Mouse (Mus musculus): ENCODE results near the gene Mllt10. TPM values are rescaled to one million over a fixed set of nuclear protein-coding genes. Genes with fewer than 3 reads are reported as not detected.
A peak's percentile ranks its signal among the peaks of the same experiment; 100 is the strongest.

Mllt10 gene
- polyA plus RNA-seq, 1 experiment from 2014 or later, result 50.0 TPM

GRCm38 (mm10) chr2:18056786-18057255 lies 1.8 kb downstream of the Mllt10 start:
- under 1% methylated on average over 48 of the region's 50 CpGs for WGBS
- Histone ChIP-seq H3K9ac (ENCODE audit: low read length) (peak overlapping the region; percentile 91), H3K27ac (ENCODE audit: low read length) (peak overlapping the region; percentile 100), H3K9me3 (replicated peaks; ENCODE audit: control insufficient read depth, low read length) (no peaks in the 10 kb centered on the region), H3K4me1 (ENCODE audit: control insufficient read depth, insufficient read depth, low read length) (peaks cover 5% of the 10 kb centered on the region), H3K4me3 (replicated peaks; ENCODE audit: low read length) (peak overlapping the region; percentile 57), H3K4me2 (ENCODE audit: low read depth, low read length) (peak overlapping the region; percentile 93), H3K36me3 (ENCODE audit: control insufficient read depth, insufficient read depth, low read length) (no peaks in the 10 kb centered on the region), H3K27me3 (ENCODE audit: control insufficient read depth, insufficient read depth, low read length) (no peaks in the 10 kb centered on the region)
- peak; percentile 98 for ATAC-seq (ENCODE audit: insufficient read depth, low FRiP score)

- H3K9me3 ChIP-seq (replicated peaks; ENCODE audit: control insufficient read depth, low read length), result no peaks in the 10 kb centered on the region
- peak overlapping the region; percentile 93 for H3K4me2 ChIP-seq (ENCODE audit: low read depth, low read length)
- peaks cover 5% of the 10 kb centered on the region for H3K4me1 ChIP-seq (ENCODE audit: control insufficient read depth, insufficient read depth, low read length)
- no peaks in the 10 kb centered on the region for H3K27me3 ChIP-seq (ENCODE audit: control insufficient read depth, insufficient read depth, low read length)
- WGBS, result under 1% methylated on average over 48 of the region's 48 CpGs
- H3K4me3 ChIP-seq (replicated peaks; ENCODE audit: low read length), result peak overlapping the region; percentile 57
- H3K9ac ChIP-seq (ENCODE audit: low read length), result peak overlapping the region; percentile 91
- peak overlapping the region; percentile 100 for H3K27ac ChIP-seq (ENCODE audit: low read length)
- ATAC-seq (ENCODE audit: insufficient read depth, low FRiP score), result no peak
- H3K36me3 ChIP-seq (ENCODE audit: control insufficient read depth, insufficient read depth, low read length), result no peaks in the 10 kb centered on the region
These were observed 2.5 kb downstream of the Mllt10 start for GRCm38 (mm10) chr2:18057336-18058145.

- H3K4me3 ChIP-seq (replicated peaks; ENCODE audit: low read length), result peak overlapping the region; percentile 57
- no peak for ATAC-seq (ENCODE audit: insufficient read depth, low FRiP score)
- H3K9me3 ChIP-seq (replicated peaks; ENCODE audit: control insufficient read depth, low read length), result no peaks in the 10 kb centered on the region
- H3K9ac ChIP-seq (ENCODE audit: low read length), result peak overlapping the region; percentile 91
- H3K36me3 ChIP-seq (ENCODE audit: control insufficient read depth, insufficient read depth, low read length), result no peaks in the 10 kb centered on the region
- H3K4me1 ChIP-seq (ENCODE audit: control insufficient read depth, insufficient read depth, low read length), result peaks cover 5% of the 10 kb centered on the region
- WGBS, result 29% methylated on average over 9 of the region's 9 CpGs
- H3K4me2 ChIP-seq (ENCODE audit: low read depth, low read length), result peak overlapping the region; percentile 93
- H3K27ac ChIP-seq (ENCODE audit: low read length), result peak overlapping the region; percentile 100
- no peaks in the 10 kb centered on the region for H3K27me3 ChIP-seq (ENCODE audit: control insufficient read depth, insufficient read depth, low read length)
These were observed 3.2 kb downstream of the Mllt10 start for GRCm38 (mm10) chr2:18058146-18058708.

- no peak overlapping the region for H3K27ac ChIP-seq (ENCODE audit: low read length)
- H3K4me1 ChIP-seq (ENCODE audit: control insufficient read depth, insufficient read depth, low read length), result peaks cover 3% of the 10 kb centered on the region
- ATAC-seq (ENCODE audit: insufficient read depth, low FRiP score), result no peak
- no peaks in the 10 kb centered on the region for H3K27me3 ChIP-seq (ENCODE audit: control insufficient read depth, insufficient read depth, low read length)
- H3K36me3 ChIP-seq (ENCODE audit: control insufficient read depth, insufficient read depth, low read length), result no peaks in the 10 kb centered on the region
- no peak overlapping the region for H3K4me3 ChIP-seq (replicated peaks; ENCODE audit: low read length)
- H3K9me3 ChIP-seq (replicated peaks; ENCODE audit: control insufficient read depth, low read length), result no peaks in the 10 kb centered on the region
- no peak overlapping the region for H3K4me2 ChIP-seq (ENCODE audit: low read depth, low read length)
- WGBS, result 58% methylated on average over 2 of the region's 2 CpGs
- H3K9ac ChIP-seq (ENCODE audit: low read length), result no peak overlapping the region
These were observed 4.0 kb downstream of the Mllt10 start for GRCm38 (mm10) chr2:18059063-18059462.

- H3K4me1 ChIP-seq (ENCODE audit: control insufficient read depth, insufficient read depth, low read length), result no peaks in the 10 kb centered on the region; the same call in 1 of the 2 replicates
- no peak overlapping the region for H3K4me3 ChIP-seq (replicated peaks; ENCODE audit: low read length)
- no peaks in the 10 kb centered on the region for H3K9me3 ChIP-seq (replicated peaks; ENCODE audit: control insufficient read depth, low read length)
- no peaks in the 10 kb centered on the region for H3K27me3 ChIP-seq (ENCODE audit: control insufficient read depth, insufficient read depth, low read length)
- no peak overlapping the region for H3K27ac ChIP-seq (ENCODE audit: low read length)
- no peaks in the 10 kb centered on the region for H3K36me3 ChIP-seq (ENCODE audit: control insufficient read depth, insufficient read depth, low read length)
- H3K4me2 ChIP-seq (ENCODE audit: low read depth, low read length), result no peak overlapping the region
- 90% methylated on average over 1 of the region's 1 CpGs for WGBS
- H3K9ac ChIP-seq (ENCODE audit: low read length), result no peak overlapping the region
- no peak for ATAC-seq (ENCODE audit: insufficient read depth, low FRiP score)
These were observed 4.9 kb downstream of the Mllt10 start for GRCm38 (mm10) chr2:18059891-18060290.

- H3K9ac ChIP-seq (ENCODE audit: low read length), result no peak overlapping the region
- H3K9me3 ChIP-seq (replicated peaks; ENCODE audit: control insufficient read depth, low read length), result no peaks in the 10 kb centered on the region
- H3K4me2 ChIP-seq (ENCODE audit: low read depth, low read length), result no peak overlapping the region
- no peak for ATAC-seq (ENCODE audit: insufficient read depth, low FRiP score)
- H3K4me1 ChIP-seq (ENCODE audit: control insufficient read depth, insufficient read depth, low read length), result no peaks in the 10 kb centered on the region; the same call in 1 of the 2 replicates
- no peak overlapping the region for H3K27ac ChIP-seq (ENCODE audit: low read length)
- no peaks in the 10 kb centered on the region for H3K36me3 ChIP-seq (ENCODE audit: control insufficient read depth, insufficient read depth, low read length)
- WGBS, result 84% methylated on average over 1 of the region's 1 CpGs
- no peaks in the 10 kb centered on the region for H3K27me3 ChIP-seq (ENCODE audit: control insufficient read depth, insufficient read depth, low read length)
- H3K4me3 ChIP-seq (replicated peaks; ENCODE audit: low read length), result no peak overlapping the region
These were observed 5.4 kb downstream of the Mllt10 start for GRCm38 (mm10) chr2:18060396-18060795.

- peak overlapping the region; percentile 100 for H3K9ac ChIP-seq (ENCODE audit: low read length)
- no peaks in the 10 kb centered on the region for H3K27me3 ChIP-seq (ENCODE audit: control insufficient read depth, insufficient read depth, low read length)
- H3K9me3 ChIP-seq (replicated peaks; ENCODE audit: control insufficient read depth, low read length), result no peaks in the 10 kb centered on the region
- peak; percentile 54 for ATAC-seq (ENCODE audit: insufficient read depth, low FRiP score)
- H3K4me2 ChIP-seq (ENCODE audit: low read depth, low read length), result peak overlapping the region; percentile 72
- peaks cover 11% of the 10 kb centered on the region for H3K4me1 ChIP-seq (ENCODE audit: control insufficient read depth, insufficient read depth, low read length)
- no peaks in the 10 kb centered on the region; the same call in 1 of the 2 replicates for H3K36me3 ChIP-seq (ENCODE audit: control insufficient read depth, insufficient read depth, low read length)
- H3K4me3 ChIP-seq (replicated peaks; ENCODE audit: low read length), result peak overlapping the region; percentile 88
- H3K27ac ChIP-seq (ENCODE audit: low read length), result peak overlapping the region; percentile 99
- 0% methylated on average over 18 of the region's 18 CpGs for WGBS
These were observed 8.8 kb downstream of the Mllt10 start for GRCm38 (mm10) chr2:18063763-18064251.

GRCm38 (mm10) chr2:18064356-18064858 lies 9.4 kb downstream of the Mllt10 start:
- H3K4me3 ChIP-seq (replicated peaks; ENCODE audit: low read length), result peak overlapping the region; percentile 88
- H3K36me3 ChIP-seq (ENCODE audit: control insufficient read depth, insufficient read depth, low read length), result no peaks in the 10 kb centered on the region; the same call in 1 of the 2 replicates
- peak overlapping the region; percentile 99 for H3K27ac ChIP-seq (ENCODE audit: low read length)
- no peaks in the 10 kb centered on the region for H3K27me3 ChIP-seq (ENCODE audit: control insufficient read depth, insufficient read depth, low read length)
- peak; percentile 97 for ATAC-seq (ENCODE audit: insufficient read depth, low FRiP score)
- H3K9me3 ChIP-seq (replicated peaks; ENCODE audit: control insufficient read depth, low read length), result no peaks in the 10 kb centered on the region
- peak overlapping the region; percentile 85 for H3K4me2 ChIP-seq (ENCODE audit: low read depth, low read length)
- H3K4me1 ChIP-seq (ENCODE audit: control insufficient read depth, insufficient read depth, low read length), result peaks cover 11% of the 10 kb centered on the region
- peak overlapping the region; percentile 100 for H3K9ac ChIP-seq (ENCODE audit: low read length)
- under 1% methylated on average over 50 of the region's 58 CpGs for WGBS

Data from stomach, embryonic 16.5 days (tissue).